Mouse (Mus musculus): ENCODE data around the gene Patl2. TPM values are rescaled to one million over a fixed set of nuclear protein-coding genes. Genes with fewer than 3 reads are reported as not detected.

Gene Patl2
- total and polyA plus RNA-seq, 2 experiments from 2014 or later = 0.06 to 0.16 TPM

GRCm38 (mm10) chr2:122146687-122147086 lies 39.3 kb downstream of the Patl2 start:
- Histone ChIP-seq H3K4me2 (ENCODE audit: low read depth, low read length, poor library complexity, severe bottlenecking) (no peak overlapping the region), H3K4me1 (ENCODE audit: insufficient read depth, low read length) (no peaks in the 10 kb centered on the region), H3K27me3 (ENCODE audit: insufficient read depth, low read length) (no peaks in the 10 kb centered on the region), H3K27ac (ENCODE audit: low read depth, low read length) (no peak overlapping the region), H3K4me3 (ENCODE audit: low read depth, low read length) (no peak overlapping the region), H3K9me3 (ENCODE audit: low read length) (no peaks in the 10 kb centered on the region), H3K36me3 (ENCODE audit: insufficient read depth, low read length) (no peaks in the 10 kb centered on the region), H3K9ac (replicated peaks; ENCODE audit: low read length, poor library complexity, severe bottlenecking) (no peak overlapping the region)
- DNase-seq (ENCODE audit: low spot score) (no peak), ATAC-seq (ENCODE audit: low FRiP score) (no peak)
- WGBS = 66% methylated on average over 6 of the region's 6 CpGs
- no peak for TF ChIP-seq CTCF (IDR thresholded peaks at IDR 0.05)

GRCm38 (mm10) chr2:122145756-122146155 lies 40.2 kb downstream of the Patl2 start:
- H3K4me3 ChIP-seq (ENCODE audit: low read depth, low read length) = no peak overlapping the region
- DNase-seq (ENCODE audit: low spot score) (no peak), ATAC-seq (ENCODE audit: low FRiP score) (no peak)
- no peak for TF ChIP-seq CTCF (IDR thresholded peaks at IDR 0.05)
- H3K9ac ChIP-seq (replicated peaks; ENCODE audit: low read length, poor library complexity, severe bottlenecking) = no peak overlapping the region
- no peaks in the 10 kb centered on the region for H3K9me3 ChIP-seq (ENCODE audit: low read length)
- 75% methylated on average over 4 of the region's 4 CpGs for WGBS
- H3K4me2 ChIP-seq (ENCODE audit: low read depth, low read length, poor library complexity, severe bottlenecking) = no peak overlapping the region
- no peak overlapping the region for H3K27ac ChIP-seq (ENCODE audit: low read depth, low read length)
- H3K36me3 ChIP-seq (ENCODE audit: insufficient read depth, low read length) = no peaks in the 10 kb centered on the region
- H3K27me3 ChIP-seq (ENCODE audit: insufficient read depth, low read length) = no peaks in the 10 kb centered on the region
- H3K4me1 ChIP-seq (ENCODE audit: insufficient read depth, low read length) = no peaks in the 10 kb centered on the region

- no peak for TF ChIP-seq CTCF (IDR thresholded peaks at IDR 0.05)
Observed at GRCm38 (mm10) chr2:122143111-122143510, 42.9 kb downstream of the Patl2 start.

GRCm38 (mm10) chr2:122141332-122141967 lies 44.5 kb downstream of the Patl2 start:
- TF ChIP-seq CTCF (IDR thresholded peaks at IDR 0.05) = no peak
- no peak for DNase-seq (ENCODE audit: low spot score)
- no peak overlapping the region for H3K4me3 ChIP-seq (ENCODE audit: low read depth, low read length)
- WGBS = 77% methylated on average over 5 of the region's 5 CpGs
- no peak overlapping the region for H3K4me2 ChIP-seq (ENCODE audit: low read depth, low read length, poor library complexity, severe bottlenecking)
- H3K9me3 ChIP-seq (ENCODE audit: low read length) = no peaks in the 10 kb centered on the region
- no peak overlapping the region for H3K27ac ChIP-seq (ENCODE audit: low read depth, low read length)
- no peaks in the 10 kb centered on the region for H3K27me3 ChIP-seq (ENCODE audit: insufficient read depth, low read length)
- no peaks in the 10 kb centered on the region for H3K4me1 ChIP-seq (ENCODE audit: insufficient read depth, low read length)
- H3K9ac ChIP-seq (replicated peaks; ENCODE audit: low read length, poor library complexity, severe bottlenecking) = no peak overlapping the region
- no peak for ATAC-seq (ENCODE audit: low FRiP score)
- no peaks in the 10 kb centered on the region for H3K36me3 ChIP-seq (ENCODE audit: insufficient read depth, low read length)

More at GRCm38 (mm10) chr2:122143111-122143510, 42.9 kb downstream of the Patl2 start:
- Histone ChIP-seq H3K27ac (ENCODE audit: low read depth, low read length) (no peak overlapping the region), H3K4me3 (ENCODE audit: low read depth, low read length) (no peak overlapping the region), H3K27me3 (ENCODE audit: insufficient read depth, low read length) (no peaks in the 10 kb centered on the region), H3K4me1 (ENCODE audit: insufficient read depth, low read length) (no peaks in the 10 kb centered on the region), H3K36me3 (ENCODE audit: insufficient read depth, low read length) (no peaks in the 10 kb centered on the region), H3K4me2 (ENCODE audit: low read depth, low read length, poor library complexity, severe bottlenecking) (no peak overlapping the region), H3K9ac (replicated peaks; ENCODE audit: low read length, poor library complexity, severe bottlenecking) (no peak overlapping the region), H3K9me3 (ENCODE audit: low read length) (no peaks in the 10 kb centered on the region)
- 90% methylated on average over 3 of the region's 3 CpGs for WGBS
- no peak for ATAC-seq (ENCODE audit: low FRiP score)
- DNase-seq (ENCODE audit: low spot score) = no peak

- Histone ChIP-seq H3K4me1 (ENCODE audit: insufficient read depth, low read length) (no peaks in the 10 kb centered on the region), H3K9ac (replicated peaks; ENCODE audit: low read length, poor library complexity, severe bottlenecking) (no peak overlapping the region), H3K27me3 (ENCODE audit: insufficient read depth, low read length) (no peaks in the 10 kb centered on the region), H3K36me3 (ENCODE audit: insufficient read depth, low read length) (no peaks in the 10 kb centered on the region), H3K4me3 (ENCODE audit: low read depth, low read length) (no peak overlapping the region), H3K4me2 (ENCODE audit: low read depth, low read length, poor library complexity, severe bottlenecking) (no peak overlapping the region), H3K9me3 (ENCODE audit: low read length) (no peaks in the 10 kb centered on the region), H3K27ac (ENCODE audit: low read depth, low read length) (no peak overlapping the region)
- DNase-seq (ENCODE audit: low spot score) = no peak
- ATAC-seq (ENCODE audit: low FRiP score) = no peak
- 86% methylated on average over 2 of the region's 2 CpGs for WGBS
- TF ChIP-seq CTCF (IDR thresholded peaks at IDR 0.05) = no peak
Observed at GRCm38 (mm10) chr2:122140815-122141214, 45.2 kb downstream of the Patl2 start.

GRCm38 (mm10) chr2:122137839-122138465 lies 48.0 kb downstream of the Patl2 start:
- Histone ChIP-seq H3K27me3 (ENCODE audit: insufficient read depth, low read length) (no peaks in the 10 kb centered on the region), H3K4me3 (ENCODE audit: low read depth, low read length) (no peak overlapping the region), H3K9ac (replicated peaks; ENCODE audit: low read length, poor library complexity, severe bottlenecking) (no peak overlapping the region), H3K27ac (ENCODE audit: low read depth, low read length) (no peak overlapping the region), H3K4me2 (ENCODE audit: low read depth, low read length, poor library complexity, severe bottlenecking) (no peak overlapping the region), H3K36me3 (ENCODE audit: insufficient read depth, low read length) (no peaks in the 10 kb centered on the region), H3K9me3 (ENCODE audit: low read length) (no peaks in the 10 kb centered on the region), H3K4me1 (ENCODE audit: insufficient read depth, low read length) (no peaks in the 10 kb centered on the region)
- no peak for TF ChIP-seq CTCF (IDR thresholded peaks at IDR 0.05)
- ATAC-seq (ENCODE audit: low FRiP score) (no peak), DNase-seq (ENCODE audit: low spot score) (no peak)
- WGBS = 71% methylated on average over 5 of the region's 5 CpGs

Measured in midbrain, postnatal 0 days (tissue).